Mouse (Mus musculus) midbrain, embryonic 16.5 days (tissue): ENCODE results near the gene Nadk. TPM values are rescaled to one million over a fixed set of nuclear protein-coding genes. Genes with fewer than 3 reads are reported as not detected.
"Not testable (repeated sequence)": the region's sequence is repeated elsewhere in the genome, so short reads cannot be mapped to it uniquely, and the experiment has no call there.

Experiments used
- ATAC-seq: fragments of 200-750 bp; cut with Nextera tagmentation; 2 replicates; pipeline ENCODE4 v1.8.0; 2017; ENCODE audit warnings: moderate TSS enrichment
- H3K27ac ChIP-seq: fragments of 300-500 bp; sonication (generic); 2 replicates; pipeline ENCODE4 v1.5.1; 2014; ENCODE audit warnings: mild to moderate bottlenecking, low read length, mixed read lengths
- H3K27me3 ChIP-seq: fragments of 300-500 bp; sonication (generic); 2 replicates; pipeline ENCODE4 v1.6.1; 2014; ENCODE audit warnings: low read depth, low read length, mixed read lengths; ENCODE audit not compliant: control insufficient read depth, insufficient read depth
- H3K36me3 ChIP-seq: fragments of 300-500 bp; sonication (generic); 2 replicates; pipeline ENCODE4 v1.6.1; 2014; ENCODE audit warnings: mild to moderate bottlenecking, low read length, moderate library complexity, mixed read lengths; ENCODE audit not compliant: control insufficient read depth, insufficient read depth
- H3K4me1 ChIP-seq: fragments of 300-500 bp; sonication (generic); 2 replicates; pipeline ENCODE4 v1.6.1; 2014; ENCODE audit warnings: mild to moderate bottlenecking, low read length, mixed read lengths; ENCODE audit not compliant: control insufficient read depth, insufficient read depth
- H3K4me2 ChIP-seq: fragments of 300-500 bp; sonication (generic); 2 replicates; pipeline ENCODE4 v1.6.1; 2014; ENCODE audit warnings: mild to moderate bottlenecking, low read length, mixed read lengths
- H3K4me3 ChIP-seq: fragments of 300-500 bp; sonication (generic); 2 replicates; pipeline ENCODE4 v1.5.1; 2014; ENCODE audit warnings: low read depth, mild to moderate bottlenecking, low read length, moderate library complexity, mixed read lengths
- H3K9ac ChIP-seq: fragments of 300-500 bp; sonication (generic); 2 replicates; pipeline ENCODE4 v1.6.1; 2014; ENCODE audit warnings: low read depth, low read length, mixed read lengths
- H3K9me3 ChIP-seq: fragments of 300-500 bp; sonication (generic); replicated peaks from 2 replicates; pipeline ENCODE4 v1.6.1; 2014; ENCODE audit warnings: mild to moderate bottlenecking, low read length, mixed read lengths; ENCODE audit not compliant: control insufficient read depth, poor library complexity, severe bottlenecking
- WGBS: fragments of 180-500 bp; shearing (Covaris S2); extraction: QIAGEN DNeasy Blood & Tissue Kit; methylation state at CpG from one replicate; pipeline ENCODE4 v1.1.7; 2014; 5-methylcytosine and 5-hydroxymethylcytosine counted together
- polyA plus RNA-seq: library from polyadenylated mRNA; unstranded; fragments of >200 nt; fragmentation: Nextera tagmentation; extraction: Ambion mirVana; gene quantifications from 2 replicates; pipeline ENCODE4 v1.2.1, GENCODE M21; 2015

Gene Nadk
- polyA plus RNA-seq, 1 experiment from 2014 or later: 77.1 TPM

GRCm38 (mm10) chr4:155566555-155566954, 4.4 kb downstream of the Nadk start:
- Histone ChIP-seq H3K4me2 (no peak overlapping the region), H3K27ac (no peak overlapping the region), H3K4me3 (no peak overlapping the region), H3K36me3 (no peaks in the 10 kb centered on the region), H3K9me3 (no peaks in the 10 kb centered on the region), H3K4me1 (peaks cover 14% of the 10 kb centered on the region), H3K9ac (no peak overlapping the region), H3K27me3 (no peaks in the 10 kb centered on the region)
- 85% methylated on average over 8 of the region's 8 CpGs for WGBS
- ATAC-seq: no peak

GRCm38 (mm10) chr4:155568170-155568569, 6.0 kb downstream of the Nadk start:
- no peak overlapping the region for H3K27ac ChIP-seq
- H3K4me1 ChIP-seq: peaks cover 14% of the 10 kb centered on the region
- no peaks in the 10 kb centered on the region for H3K9me3 ChIP-seq
- H3K9ac ChIP-seq: no peak overlapping the region
- no peaks in the 10 kb centered on the region for H3K27me3 ChIP-seq
- H3K4me2 ChIP-seq: no peak overlapping the region
- ATAC-seq: no peak
- 46% methylated on average over 2 of the region's 2 CpGs for WGBS
- H3K36me3 ChIP-seq: no peaks in the 10 kb centered on the region
- H3K4me3 ChIP-seq: no peak overlapping the region

GRCm38 (mm10) chr4:155568632-155569370, 6.6 kb downstream of the Nadk start:
- no peaks in the 10 kb centered on the region for H3K36me3 ChIP-seq
- H3K9me3 ChIP-seq: no peaks in the 10 kb centered on the region
- ATAC-seq: no peak
- no peak overlapping the region for H3K9ac ChIP-seq
- WGBS: 92% methylated on average over 7 of the region's 7 CpGs
- H3K4me3 ChIP-seq: no peak overlapping the region
- H3K27me3 ChIP-seq: no peaks in the 10 kb centered on the region
- H3K4me1 ChIP-seq: peaks cover 14% of the 10 kb centered on the region
- no peak overlapping the region for H3K27ac ChIP-seq
- H3K4me2 ChIP-seq: no peak overlapping the region

GRCm38 (mm10) chr4:155569818-155570217, 7.6 kb downstream of the Nadk start:
- ATAC-seq: no peak
- Histone ChIP-seq H3K27ac (no peak overlapping the region), H3K9ac (no peak overlapping the region), H3K4me1 (peaks cover 8% of the 10 kb centered on the region), H3K36me3 (no peaks in the 10 kb centered on the region), H3K27me3 (no peaks in the 10 kb centered on the region), H3K4me3 (no peak overlapping the region), H3K9me3 (no peaks in the 10 kb centered on the region), H3K4me2 (no peak overlapping the region)
- 95% methylated on average over 6 of the region's 6 CpGs for WGBS

GRCm38 (mm10) chr4:155570315-155570714, 8.1 kb downstream of the Nadk start:
- not testable (repeated sequence) for H3K4me1 ChIP-seq, H3K4me2 ChIP-seq, H3K27ac ChIP-seq, ATAC-seq, H3K27me3 ChIP-seq, H3K9me3 ChIP-seq, H3K9ac ChIP-seq, H3K36me3 ChIP-seq, H3K4me3 ChIP-seq
- 99% methylated on average over 11 of the region's 11 CpGs for WGBS

GRCm38 (mm10) chr4:155571442-155571841, 9.3 kb downstream of the Nadk start:
- no peak for ATAC-seq
- H3K27me3 ChIP-seq: no peaks in the 10 kb centered on the region
- H3K9ac ChIP-seq: no peak overlapping the region
- 76% methylated on average over 2 of the region's 2 CpGs for WGBS
- H3K9me3 ChIP-seq: no peaks in the 10 kb centered on the region
- no peak overlapping the region for H3K27ac ChIP-seq
- no peaks in the 10 kb centered on the region for H3K36me3 ChIP-seq
- H3K4me2 ChIP-seq: no peak overlapping the region
- H3K4me1 ChIP-seq: no peaks in the 10 kb centered on the region
- no peak overlapping the region for H3K4me3 ChIP-seq

GRCm38 (mm10) chr4:155573155-155573554, 11.0 kb downstream of the Nadk start:
- Histone ChIP-seq H3K4me1 (no peaks in the 10 kb centered on the region), H3K9me3 (no peaks in the 10 kb centered on the region), H3K4me2 (no peak overlapping the region), H3K9ac (no peak overlapping the region), H3K36me3 (0 out of 2 replicates have a peak, but pooled peaks cover 2% of the 10 kb centered on the region), H3K4me3 (no peak overlapping the region), H3K27me3 (no peaks in the 10 kb centered on the region), H3K27ac (no peak overlapping the region)
- WGBS: 90% methylated on average over 2 of the region's 2 CpGs
- no peak for ATAC-seq

- Histone ChIP-seq H3K4me2 (no peak overlapping the region), H3K9ac (no peak overlapping the region), H3K4me1 (no peaks in the 10 kb centered on the region), H3K9me3 (no peaks in the 10 kb centered on the region), H3K36me3 (peaks cover 3% of the 10 kb centered on the region; the same call in 1 of the 2 replicates), H3K27me3 (no peaks in the 10 kb centered on the region), H3K4me3 (no peak overlapping the region), H3K27ac (no peak overlapping the region)
- ATAC-seq: no peak
- 95% methylated on average over 9 of the region's 9 CpGs for WGBS
Observed at GRCm38 (mm10) chr4:155573876-155574275, 11.7 kb downstream of the Nadk start.

GRCm38 (mm10) chr4:155574931-155575330, 12.8 kb downstream of the Nadk start:
- Histone ChIP-seq H3K27ac (no peak overlapping the region), H3K9ac (no peak overlapping the region), H3K9me3 (no peaks in the 10 kb centered on the region), H3K27me3 (no peaks in the 10 kb centered on the region), H3K4me3 (no peak overlapping the region), H3K4me1 (no peaks in the 10 kb centered on the region), H3K36me3 (peaks cover 4% of the 10 kb centered on the region; the same call in 1 of the 2 replicates), H3K4me2 (no peak overlapping the region)
- WGBS: 96% methylated on average over 11 of the region's 11 CpGs
- ATAC-seq: no peak
